Mouse (Mus musculus): ENCODE measurements around the gene Atxn1.
A peak's percentile ranks its signal among the peaks of the same experiment; 100 is the strongest.

Atxn1 gene

DNA sequence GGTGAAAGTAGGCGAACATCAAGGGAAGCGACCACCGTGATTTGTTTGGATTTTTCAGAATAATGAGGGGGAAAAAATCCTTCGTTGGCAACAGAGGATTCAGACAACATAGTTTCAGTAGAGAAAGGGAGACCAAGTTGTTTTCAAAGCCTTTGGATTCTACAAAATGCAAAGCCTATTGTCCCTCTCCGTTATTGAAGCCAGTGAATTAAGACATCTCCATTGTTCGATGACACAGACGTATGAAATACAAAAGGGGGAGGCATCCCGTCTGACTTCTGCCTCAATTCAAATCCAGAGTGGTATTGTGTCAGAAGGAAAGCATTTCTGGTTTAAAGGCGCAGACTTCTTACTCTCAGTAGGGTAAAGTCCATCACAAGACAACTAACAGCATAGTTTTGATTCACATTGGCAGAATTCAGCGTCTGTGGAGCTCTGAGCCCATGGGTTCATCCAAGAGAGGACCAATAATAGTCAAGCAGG lies 103.7 kb downstream of the Atxn1 start:
- no peak for DNase-seq

DNA sequence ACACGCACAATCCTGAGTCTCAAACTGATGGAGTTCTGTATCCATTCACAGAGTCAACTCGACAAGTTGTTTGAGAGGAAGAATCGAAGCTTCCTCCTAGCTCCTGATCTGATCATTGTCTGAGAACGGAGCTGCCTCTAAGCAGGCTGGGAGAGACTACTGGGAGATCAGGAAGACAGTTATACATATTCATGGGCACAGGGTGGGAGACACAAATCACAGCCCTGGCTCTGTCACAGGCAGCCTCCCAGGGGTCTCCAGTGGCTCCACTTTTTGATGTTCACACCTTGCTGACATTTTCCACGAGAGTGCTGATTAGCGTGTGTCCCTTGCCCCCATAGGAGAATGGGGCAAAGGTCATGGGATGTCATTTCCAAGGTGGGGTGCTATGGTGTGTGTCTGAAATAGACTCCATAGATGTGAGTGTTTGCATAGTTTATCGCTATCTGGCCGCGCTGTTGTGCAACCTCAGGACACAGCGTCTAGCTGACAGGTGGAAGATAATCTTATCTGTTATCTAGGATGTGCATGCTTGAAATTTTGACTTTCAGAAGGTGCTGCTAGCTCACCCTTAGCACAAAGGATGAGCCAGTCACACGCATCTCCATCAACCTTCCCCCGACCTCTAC lies 105.6 kb downstream of the Atxn1 start:
- no peak for DNase-seq

DNA sequence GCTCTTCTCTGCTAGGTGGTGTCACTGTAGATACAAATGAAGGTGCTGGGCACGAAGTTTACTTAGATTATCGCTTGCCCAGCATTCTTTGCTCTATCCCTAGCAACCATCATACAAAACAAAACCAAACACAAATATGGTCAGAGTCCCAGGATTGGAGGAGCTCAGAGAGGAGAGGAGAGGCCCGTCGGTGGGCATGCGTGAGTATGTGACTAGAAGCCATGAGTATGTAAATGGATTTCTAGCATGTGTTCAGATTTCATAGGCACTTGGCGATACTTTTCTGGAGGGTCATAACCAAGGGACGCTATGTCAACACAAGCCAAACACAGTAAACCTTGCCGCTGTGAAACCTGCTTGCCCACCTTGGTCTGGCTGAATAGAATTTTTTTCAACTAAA lies 107.4 kb downstream of the Atxn1 start:
- no peak for DNase-seq

DNA sequence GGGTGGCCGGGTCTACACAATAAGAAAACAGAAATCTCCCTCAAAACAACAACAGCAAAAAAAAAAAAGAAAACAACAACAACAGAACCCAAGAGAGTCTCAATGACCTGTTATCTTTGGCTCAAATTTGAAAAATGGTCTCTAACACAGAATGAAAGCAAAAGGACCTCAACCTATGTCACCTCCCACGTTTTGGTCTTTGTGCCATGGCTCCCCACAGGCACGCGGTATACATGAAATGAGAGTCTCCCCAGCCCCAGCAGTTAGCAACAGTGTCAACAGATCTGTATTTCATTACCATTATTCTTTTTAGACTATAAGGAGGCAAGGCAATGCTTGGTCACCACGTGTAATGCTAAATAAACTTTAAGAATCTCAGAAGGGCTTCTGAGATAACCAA lies 110.3 kb downstream of the Atxn1 start:
- no peak for DNase-seq

DNA sequence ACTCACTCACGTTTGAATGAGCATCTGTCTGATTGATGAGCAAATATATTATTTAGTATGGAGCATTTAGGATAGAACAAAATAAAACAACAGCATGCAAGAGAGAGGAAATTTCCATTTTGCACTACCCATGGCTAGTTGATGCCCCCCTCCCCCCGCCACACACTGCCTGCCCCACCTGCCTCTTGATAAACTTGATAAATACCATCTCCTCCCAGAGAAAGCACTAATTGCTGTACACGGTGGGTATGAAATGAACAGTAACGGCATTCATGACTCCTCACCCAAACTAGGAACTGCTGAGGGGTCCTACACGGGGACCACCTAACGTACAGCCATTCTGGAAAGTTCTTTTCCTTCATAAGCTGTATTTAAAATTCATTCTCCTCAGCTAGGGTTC lies 111.1 kb downstream of the Atxn1 start:
- no peak for DNase-seq

DNA sequence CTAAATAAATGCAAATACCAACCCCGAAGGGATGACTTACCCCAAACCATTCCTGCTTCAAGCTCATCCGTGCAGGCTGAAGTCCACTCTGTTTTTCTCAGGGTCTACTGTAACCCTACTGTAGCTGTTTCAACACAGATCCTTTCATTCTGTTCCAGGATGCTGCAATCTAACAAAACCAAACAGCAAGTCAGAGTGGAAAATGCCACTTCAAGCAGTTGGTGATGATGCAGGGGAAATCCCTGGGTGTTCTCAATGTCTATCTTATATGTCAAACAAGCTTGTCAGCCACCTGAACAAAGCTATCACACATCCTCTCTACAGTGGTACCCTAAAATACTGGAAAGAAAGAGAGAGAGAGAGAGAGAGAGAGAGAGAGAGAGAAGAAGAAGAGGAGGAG lies 112.5 kb downstream of the Atxn1 start:
- no peak for DNase-seq

DNA sequence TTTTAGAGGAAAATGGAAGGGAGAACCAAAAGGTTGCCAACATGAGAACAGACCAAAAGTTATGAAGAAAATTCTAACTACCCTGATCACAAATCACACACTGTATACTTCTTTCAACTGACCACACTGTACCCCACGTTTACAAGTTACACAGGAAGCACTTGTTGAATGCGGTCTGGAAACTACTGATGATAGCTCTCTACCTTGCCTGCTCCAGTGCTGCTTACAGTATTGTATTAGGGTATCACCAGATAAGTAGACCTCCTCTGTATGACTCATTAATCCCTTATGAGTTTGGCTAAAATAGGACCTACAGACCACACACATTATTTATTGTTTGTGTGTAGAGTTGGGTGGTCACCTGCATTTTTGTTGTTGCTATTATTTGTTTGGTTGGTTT lies 113.1 kb downstream of the Atxn1 start:
- no peak for DNase-seq

DNA sequence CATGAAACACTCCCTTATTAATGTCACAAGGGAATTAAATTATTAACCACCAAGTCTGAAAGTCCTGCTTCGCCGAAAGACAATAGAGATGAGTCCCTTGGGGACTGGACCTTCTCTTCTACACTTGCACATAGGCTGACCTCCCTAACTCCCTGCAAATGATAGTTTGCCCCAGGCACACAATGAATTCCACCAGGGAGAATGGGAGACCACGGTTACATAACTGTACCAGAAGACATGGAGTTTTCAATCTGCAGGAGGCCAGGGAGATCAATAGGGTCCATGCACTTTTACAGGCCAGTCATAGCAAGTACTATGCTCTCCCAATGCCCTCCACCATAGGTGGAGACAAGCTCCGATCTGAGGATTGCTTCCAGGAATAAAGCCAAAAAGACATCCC lies 113.7 kb downstream of the Atxn1 start:
- no peak for DNase-seq

DNA sequence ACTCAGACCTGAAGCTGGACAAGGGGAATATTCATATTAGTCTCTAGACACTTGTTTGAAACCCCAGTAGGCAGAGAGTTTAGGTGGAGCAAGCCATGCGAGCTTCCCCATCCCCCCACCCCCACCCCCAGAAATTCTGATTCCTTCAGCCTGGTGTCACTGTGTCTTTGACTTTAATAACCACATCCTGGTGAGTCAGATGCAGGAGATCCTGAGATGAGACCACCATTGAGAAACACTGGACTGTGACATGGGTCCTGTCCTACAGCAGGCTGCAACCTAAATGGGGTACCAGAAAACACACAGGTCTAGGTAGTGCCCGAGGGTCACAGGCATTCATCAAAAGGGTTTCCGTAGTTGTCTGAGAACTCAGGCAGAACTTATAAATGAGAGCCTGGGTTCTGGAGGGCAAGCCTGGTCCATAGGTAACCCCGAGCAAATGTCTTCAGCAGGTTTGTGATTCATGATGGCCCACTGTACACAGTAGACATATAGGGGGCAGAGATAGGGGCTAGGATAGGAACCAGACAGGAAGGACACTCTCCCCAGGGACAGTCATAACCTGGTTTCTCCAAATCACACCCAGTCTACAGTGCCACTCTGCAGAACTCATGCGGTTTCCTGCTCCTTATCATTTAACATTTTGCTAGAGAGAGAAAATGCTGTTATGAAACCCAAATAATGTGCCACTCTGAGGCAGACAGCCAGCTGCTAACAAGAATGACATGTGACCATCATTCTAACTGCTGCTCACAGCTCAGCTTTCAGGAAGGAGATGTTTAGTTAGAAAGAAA lies 114.4 kb downstream of the Atxn1 start:
- no peak for DNase-seq

DNA sequence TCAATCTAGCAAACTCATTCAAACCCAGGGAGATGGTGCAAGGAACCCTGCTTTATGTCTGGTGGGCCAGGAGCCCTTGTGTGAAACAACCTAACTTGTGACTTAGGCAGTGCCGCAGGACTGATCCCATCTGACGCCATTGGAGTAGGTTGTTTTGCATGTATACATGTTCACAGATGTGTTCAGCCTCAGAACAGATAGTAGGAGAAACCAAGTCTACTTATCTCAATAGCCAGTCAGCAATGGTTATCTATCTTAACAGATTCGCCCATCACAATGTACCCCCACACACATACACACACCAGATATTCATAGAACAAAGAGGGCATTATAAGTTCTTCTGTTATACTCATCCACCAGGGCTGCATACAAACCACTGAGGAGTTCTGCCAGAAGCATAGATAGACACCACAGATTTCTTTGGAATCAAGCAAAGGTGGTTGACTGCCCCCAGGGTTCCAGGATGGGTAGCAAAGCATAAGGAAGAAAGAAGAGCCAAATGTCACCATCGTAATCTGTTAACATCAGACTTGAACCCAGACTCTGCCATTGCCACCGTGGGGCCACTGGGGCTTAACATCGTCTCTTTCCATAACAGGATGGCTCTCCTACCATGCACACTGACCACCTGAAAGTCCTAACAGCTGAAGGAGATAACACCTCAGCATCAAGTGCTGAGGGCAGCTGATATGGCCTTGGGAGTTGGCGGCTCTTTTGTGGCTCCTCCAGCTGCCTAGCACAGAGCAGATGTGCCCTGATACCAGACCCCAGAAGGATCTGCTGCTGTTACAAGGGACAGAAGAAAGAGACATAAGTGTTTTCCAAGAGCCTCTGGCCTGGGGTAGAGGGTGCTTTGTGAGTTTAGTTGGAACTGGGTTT lies 115.4 kb downstream of the Atxn1 start:
- DNase-seq: no peak

DNA sequence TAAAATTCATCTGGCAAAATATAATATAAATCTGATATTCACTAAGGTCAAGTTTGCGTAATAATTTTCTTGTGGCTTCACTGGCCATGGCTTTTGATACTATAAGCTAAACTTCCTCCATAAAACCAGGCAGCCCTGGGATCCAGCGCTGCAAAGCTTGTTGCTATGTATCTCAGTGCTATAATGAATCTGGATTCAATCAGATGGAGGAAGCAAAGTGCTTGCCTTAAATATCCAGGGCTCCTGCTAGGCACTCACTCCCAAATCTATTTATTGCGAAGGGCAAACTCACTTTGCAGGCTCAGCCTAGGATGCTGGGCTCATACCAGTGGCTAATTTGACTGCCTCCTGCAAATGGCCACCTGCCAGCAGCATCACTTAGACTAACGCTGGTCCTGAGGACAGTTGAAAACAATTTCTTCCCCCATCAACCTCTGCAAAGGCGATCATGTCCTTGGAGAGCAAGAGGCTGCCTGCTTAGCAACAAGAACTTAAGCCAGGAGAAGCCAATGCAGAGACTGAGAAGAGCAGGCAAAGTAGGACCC lies 122.2 kb downstream of the Atxn1 start:
- no peak for DNase-seq

DNA sequence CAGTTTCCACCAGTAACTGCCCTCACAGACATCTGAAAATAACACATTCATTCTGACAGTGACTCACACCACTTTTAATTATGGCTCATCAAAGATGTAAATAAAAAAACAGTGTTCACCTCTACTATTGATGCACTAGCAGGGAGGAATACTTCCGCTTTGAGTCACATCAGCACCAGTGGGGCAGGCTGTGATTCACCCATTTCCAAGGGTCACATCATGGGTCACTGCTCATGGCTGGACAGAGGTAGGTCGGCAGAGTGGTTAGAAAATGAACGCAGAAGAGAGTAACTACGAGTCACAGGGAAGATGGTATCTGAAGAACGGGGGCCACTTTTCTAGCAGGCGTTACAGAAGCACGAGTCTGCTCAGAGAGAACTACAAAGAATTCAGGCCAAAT lies 124.9 kb downstream of the Atxn1 start:
- DNase-seq: no peak

DNA sequence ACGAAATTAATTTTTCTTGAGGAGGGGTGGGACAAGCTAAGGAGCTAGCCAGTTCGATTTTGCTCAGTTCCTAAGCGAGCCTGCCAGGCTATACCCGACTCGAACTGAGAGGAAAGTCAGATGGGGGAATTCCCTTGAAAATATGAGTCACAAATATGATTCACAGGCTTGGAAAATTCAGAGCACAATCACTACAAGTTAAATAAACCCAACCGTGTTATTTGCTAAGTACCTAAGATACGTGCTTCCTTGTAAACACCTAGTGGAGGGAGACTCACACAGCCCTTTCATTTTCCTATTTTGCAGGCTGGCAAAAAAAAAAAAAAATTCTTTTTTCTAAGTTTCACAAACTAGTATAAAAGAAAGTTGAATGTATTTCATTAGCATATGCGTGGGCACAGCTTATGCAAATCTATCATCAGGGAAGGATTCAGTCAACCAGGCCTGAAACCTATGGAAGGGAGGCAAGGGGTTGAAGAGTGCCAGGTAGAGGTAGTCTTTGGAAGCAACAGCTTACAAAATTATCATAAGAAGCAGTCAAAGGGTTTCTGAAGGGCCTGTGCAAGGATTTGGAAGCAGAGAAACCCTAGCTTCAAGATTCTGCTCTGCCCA lies 127.1 kb downstream of the Atxn1 start:
- DNase-seq: no peak

DNA sequence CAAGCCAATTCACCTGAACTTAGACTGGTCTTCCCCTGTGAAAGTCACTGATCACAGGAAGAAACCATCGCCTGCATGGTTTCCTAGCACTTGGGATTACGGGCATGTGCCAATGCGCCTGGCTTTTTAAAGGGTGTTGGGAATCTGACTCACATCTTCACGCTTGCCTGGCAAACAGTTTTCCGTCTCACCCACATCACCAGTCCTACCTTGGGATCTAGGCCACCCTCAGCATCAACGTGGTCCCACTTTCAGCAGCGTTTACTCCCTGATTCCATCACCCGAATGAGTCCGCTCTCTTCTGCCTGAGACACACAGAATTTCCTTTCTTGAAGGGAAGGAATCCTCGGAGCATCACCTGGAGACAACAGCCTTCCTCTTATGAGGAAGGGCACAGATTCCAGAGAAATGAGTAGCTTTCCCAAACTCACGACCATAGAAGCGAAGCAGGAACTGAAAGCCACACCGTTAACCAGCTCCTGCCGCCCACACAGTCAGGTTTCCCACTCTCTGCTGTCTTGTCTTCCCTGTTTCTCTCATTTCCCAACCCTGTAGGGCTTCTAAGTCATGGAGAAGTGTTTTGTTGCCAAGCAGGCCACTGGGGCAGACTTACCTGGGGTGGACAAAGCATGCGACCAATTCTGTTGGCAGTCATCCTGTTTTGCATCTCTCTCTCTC lies 128.3 kb downstream of the Atxn1 start:
- DNase-seq: no peak

DNA sequence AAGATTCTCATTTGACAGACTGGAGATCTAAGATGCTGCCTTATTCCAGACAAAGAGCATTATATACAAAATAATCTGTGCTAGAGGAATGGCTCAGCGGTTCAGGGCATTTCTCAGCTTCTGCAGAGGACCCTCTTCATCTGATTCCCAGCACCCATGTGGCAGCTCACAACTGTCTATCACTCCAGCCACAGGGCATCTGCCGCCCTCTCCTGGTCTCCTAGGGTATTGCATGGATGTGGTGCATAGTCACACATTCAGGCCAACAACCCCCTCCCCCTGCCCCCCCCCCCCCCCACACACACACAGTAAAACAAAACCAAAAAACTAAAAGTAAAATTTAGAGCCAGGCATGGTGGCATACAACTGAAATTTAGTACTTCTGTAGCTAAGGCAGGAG lies 130.5 kb downstream of the Atxn1 start:
- no peak for DNase-seq

DNA sequence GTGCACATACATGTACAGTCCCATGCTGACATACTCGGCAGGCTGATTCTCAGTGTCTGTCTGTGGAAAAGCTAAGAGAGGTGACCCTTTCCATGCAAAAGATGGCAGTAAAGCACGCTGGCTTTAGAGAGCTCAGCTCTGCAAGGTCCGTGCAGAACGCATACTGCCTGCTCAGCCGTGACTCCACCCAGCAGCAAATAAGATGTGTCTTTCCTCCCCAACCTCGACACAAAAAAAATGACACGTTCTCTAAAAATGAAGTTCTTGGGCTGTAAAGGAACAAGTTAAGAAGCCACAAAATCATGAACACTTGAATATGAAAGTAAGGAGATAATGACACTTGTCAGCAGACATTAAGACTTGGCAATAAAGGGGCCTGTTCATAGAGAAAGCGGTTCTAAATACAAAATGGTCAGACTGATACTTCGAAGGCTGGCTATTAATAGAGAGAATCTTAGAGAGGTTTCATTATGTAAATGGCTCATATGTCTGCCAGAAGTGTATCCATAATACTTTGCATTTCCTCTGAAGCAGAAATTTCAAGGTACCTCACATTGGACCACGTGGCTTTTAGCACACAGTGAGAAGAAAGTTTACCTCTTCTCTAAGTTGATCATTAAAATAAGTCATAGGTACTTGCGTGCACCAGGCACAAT lies 132.0 kb downstream of the Atxn1 start:
- DNase-seq: no peak

DNA sequence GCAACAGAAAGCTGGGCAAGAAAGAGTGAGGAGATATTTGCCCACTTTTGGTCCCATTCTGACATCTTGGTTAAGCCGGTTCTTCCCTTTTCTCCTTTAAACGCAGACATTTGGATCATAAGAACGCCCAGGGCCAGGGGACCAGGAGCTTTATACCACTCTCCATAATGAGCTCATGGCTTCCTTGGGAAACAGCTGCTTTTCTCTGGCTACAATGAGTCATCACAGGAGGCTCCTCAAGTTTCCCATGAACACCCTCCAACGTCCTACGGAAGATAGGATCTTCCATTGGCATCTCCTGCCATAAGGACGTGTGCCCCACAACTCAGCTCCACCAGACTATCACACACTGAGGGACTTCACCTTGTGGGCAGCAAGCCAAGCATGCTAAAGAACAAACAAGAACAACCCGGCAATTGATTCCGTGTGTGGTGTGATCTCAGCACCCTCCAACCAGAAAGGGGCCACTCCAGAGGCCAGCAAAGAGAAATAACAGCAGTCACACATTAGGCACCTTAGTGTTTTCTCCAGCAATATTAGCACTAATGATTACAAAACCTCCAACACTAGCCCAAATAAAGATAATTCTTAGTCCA lies 135.4 kb downstream of the Atxn1 start:
- no peak for DNase-seq

DNA sequence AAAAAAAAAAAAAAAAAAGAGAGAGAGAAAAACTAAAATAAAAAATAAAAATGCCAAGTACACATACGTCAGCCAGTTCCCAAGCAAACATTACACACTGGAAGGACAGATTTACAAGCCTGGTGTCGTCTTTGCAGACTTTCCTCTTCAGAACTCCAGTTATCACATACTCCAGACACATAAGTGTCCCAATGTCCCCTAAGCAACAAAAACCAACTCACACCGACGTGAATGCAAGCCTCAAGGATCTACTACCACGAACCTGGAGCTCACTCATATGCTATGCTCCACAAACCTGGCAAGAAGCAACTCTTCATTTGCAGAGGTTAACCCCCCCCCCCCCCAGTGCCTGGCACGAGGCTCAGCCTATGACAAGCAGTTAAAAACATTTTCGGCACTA lies 136.8 kb downstream of the Atxn1 start:
- no peak for DNase-seq

DNA sequence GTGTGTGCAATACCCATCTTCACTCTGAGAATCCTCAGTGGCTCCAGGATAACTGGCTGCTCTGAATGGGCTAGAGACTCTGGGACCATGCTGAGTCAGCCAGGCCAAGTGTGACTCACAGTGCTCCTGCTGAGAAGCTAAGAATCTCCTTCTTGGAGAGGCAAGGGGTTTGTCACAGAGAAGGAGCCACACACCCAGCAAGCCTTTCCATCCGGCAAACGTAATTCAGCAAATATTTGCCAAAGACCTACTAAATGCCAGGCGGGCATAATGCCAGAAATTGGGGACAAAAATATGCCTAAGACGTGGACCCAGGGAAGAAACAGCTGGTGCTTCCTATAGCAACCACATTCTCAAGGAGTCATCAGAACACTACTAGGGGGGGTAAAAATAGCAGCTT lies 137.2 kb downstream of the Atxn1 start:
- peak; percentile 75 for DNase-seq

DNA sequence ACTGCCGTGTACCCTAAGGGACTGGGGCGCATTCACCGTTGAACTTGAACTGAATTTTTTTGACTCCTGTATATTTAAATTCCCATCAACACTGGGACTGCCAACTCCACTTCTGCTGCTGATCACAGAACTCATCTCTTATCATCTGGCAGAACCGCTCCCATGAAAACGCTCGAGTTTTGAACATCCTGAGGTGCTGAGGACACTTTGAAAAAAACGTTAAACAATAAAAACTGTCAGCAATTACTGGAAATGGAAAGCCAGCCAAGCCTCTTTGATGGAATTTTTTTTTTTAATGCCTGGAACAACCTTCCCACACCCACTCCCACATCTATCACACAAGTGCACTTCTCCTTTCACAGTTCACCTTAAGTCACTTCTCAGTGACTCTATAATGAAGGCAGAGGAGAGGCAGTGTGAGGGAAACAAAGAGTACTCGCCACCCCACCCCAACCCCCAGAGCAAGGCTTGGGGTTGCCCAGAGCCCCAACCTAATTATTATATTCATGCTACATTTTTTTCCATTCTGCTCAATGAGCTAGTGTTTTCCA lies 137.7 kb downstream of the Atxn1 start:
- no peak for DNase-seq

DNA sequence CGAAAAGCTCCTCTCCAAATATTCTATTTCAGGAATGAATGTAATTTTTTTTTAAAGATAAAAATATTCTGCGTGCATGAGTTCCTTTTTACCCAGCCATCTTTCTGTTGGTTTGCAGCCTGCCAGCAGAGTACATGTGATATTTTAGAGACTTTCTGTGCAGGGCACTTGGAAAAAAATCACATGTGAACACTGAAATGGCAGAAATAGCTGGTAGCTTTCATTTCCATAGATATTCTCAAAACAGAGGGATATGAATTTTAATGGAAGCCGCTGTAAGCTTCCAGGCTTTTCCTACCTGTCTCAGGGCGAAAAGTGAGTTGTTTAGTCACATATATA lies 142.3 kb downstream of the Atxn1 start:
- DNase-seq: no peak

All from cerebellum, adult 9-11 months (tissue).